Mouse (Mus musculus) embryonic fibroblast, embryonic 13.5 days (primary cell): ENCODE data around the gene Tmem44.

Source experiments
- CTCF ChIP-seq: IDR thresholded peaks from 2 replicates; pipeline ENCODE4 v1.5.1; 2011; ENCODE audit warnings: mild to moderate bottlenecking, control low read depth, low read length, moderate library complexity, borderline replicate concordance; ENCODE audit not compliant: insufficient read depth
- POLR2A ChIP-seq: IDR thresholded peaks from 2 replicates; pipeline ENCODE4 v1.6.1; 2011; ENCODE audit warnings: low read depth, mild to moderate bottlenecking, control low read depth, low read length, moderate library complexity

- TF ChIP-seq CTCF (no peak), POLR2A (no peak)
Measured at GRCm38 (mm10) chr16:30497307-30497706, 53.3 kb downstream of the Tmem44 start.
